Mouse (Mus musculus) myocyte (in vitro differentiated cells): ENCODE results near the gene Stard8. TPM values are rescaled to one million over a fixed set of nuclear protein-coding genes. Genes with fewer than 3 reads are reported as not detected.
"Not testable (repeated sequence)": the region's sequence is repeated elsewhere in the genome, so short reads cannot be mapped to it uniquely, and the experiment has no call there.

Source experiments
- H3K27me3 ChIP-seq: one replicate; pipeline ENCODE4 v1.6.1; 2011; ENCODE audit not compliant: control insufficient read depth, insufficient read depth, insufficient read length
- H3K36me3 ChIP-seq: one replicate; pipeline ENCODE4 v1.6.1; 2011; ENCODE audit not compliant: control insufficient read depth, insufficient read depth
- H3K4me2 ChIP-seq: one replicate; pipeline ENCODE4 v1.6.1; 2011; ENCODE audit warnings: low read depth, control low read depth
- H3K4me3 ChIP-seq: one replicate; pipeline ENCODE4 v1.5.1; 2011; ENCODE audit warnings: mild to moderate bottlenecking, control low read depth, moderate library complexity
- H3K79me2 ChIP-seq: one replicate; pipeline ENCODE4 v1.6.1; 2011; ENCODE audit not compliant: control insufficient read depth, insufficient read depth
- H3ac ChIP-seq: one replicate; pipeline ENCODE4 v1.6.1; 2011; ENCODE audit not compliant: control insufficient read depth, insufficient read length
- CEBPB ChIP-seq: IDR thresholded peaks from 2 replicates; pipeline ENCODE4 v1.6.1; 2011; ENCODE audit warnings: mild to moderate bottlenecking, moderate library complexity; ENCODE audit not compliant: poor library complexity, insufficient read depth, severe bottlenecking
- E2F4 ChIP-seq: IDR thresholded peaks from one replicate; pipeline ENCODE4 v1.6.1; 2011; ENCODE audit warnings: mild to moderate bottlenecking, control low read depth, moderate library complexity; ENCODE audit not compliant: insufficient read depth
- MAX ChIP-seq: IDR thresholded peaks from one replicate; pipeline ENCODE4 v1.6.1; 2011; ENCODE audit warnings: low read depth, mild to moderate bottlenecking, control low read depth
- MYOD1 ChIP-seq, 3 experiments: IDR thresholded peaks; one replicate each; pipeline ENCODE4 v1.6.1; 2011; ENCODE audit warnings: control low read depth in 2 of 3, low read depth in 2 of 3, mild to moderate bottlenecking in 2 of 3, moderate library complexity in 1 of 3; ENCODE audit not compliant: insufficient read length in 2 of 3, control insufficient read depth in 1 of 3
- MYOG ChIP-seq, 3 experiments: IDR thresholded peaks; one replicate each; pipeline ENCODE4 v1.6.1; 2011; ENCODE audit warnings: control low read depth in 2 of 3, low read depth in 2 of 3, mild to moderate bottlenecking in 2 of 3; ENCODE audit not compliant: insufficient read length in 2 of 3, control insufficient read depth in 1 of 3, insufficient read depth in 1 of 3
- POLR2A ChIP-seq: IDR thresholded peaks from one replicate; pipeline ENCODE4 v1.6.1; 2011; ENCODE audit warnings: low read depth, mild to moderate bottlenecking, control low read depth, moderate library complexity; ENCODE audit not compliant: insufficient read length
- POLR2AphosphoS2 ChIP-seq: IDR thresholded peaks from one replicate; pipeline ENCODE4 v1.6.1; 2011; ENCODE audit warnings: low read depth, control low read depth; ENCODE audit not compliant: insufficient read length
- REST ChIP-seq: IDR thresholded peaks from one replicate; pipeline ENCODE4 v1.6.1; 2011; ENCODE audit warnings: mild to moderate bottlenecking, control low read depth, moderate library complexity; ENCODE audit not compliant: insufficient read depth, insufficient read length
- SRF ChIP-seq: IDR thresholded peaks from one replicate; pipeline ENCODE4 v1.6.1; 2011; ENCODE audit warnings: low read depth; ENCODE audit not compliant: control insufficient read depth, insufficient read length
- TCF12 ChIP-seq: IDR thresholded peaks from one replicate; pipeline ENCODE4 v1.6.1; 2011; ENCODE audit warnings: mild to moderate bottlenecking, control low read depth; ENCODE audit not compliant: poor library complexity, insufficient read depth, severe bottlenecking
- TCF3 ChIP-seq: IDR thresholded peaks from one replicate; pipeline ENCODE4 v1.6.1; 2011; ENCODE audit warnings: low read depth, control low read depth; ENCODE audit not compliant: insufficient read length
- USF1 ChIP-seq: IDR thresholded peaks from one replicate; pipeline ENCODE4 v1.6.1; 2011; ENCODE audit warnings: low read depth, mild to moderate bottlenecking, control low read depth, moderate library complexity
- polyA plus RNA-seq: library from polyadenylated mRNA; unstranded; fragments of >200 nt; fragmentation: generic; extraction: Trizol; gene quantifications from one replicate; pipeline ENCODE4 v1.2.1, GENCODE M21; 2012; ENCODE audit warnings: missing spikeins

Gene Stard8
- polyA plus RNA-seq, 1 experiment = 0.06 TPM

DNA sequence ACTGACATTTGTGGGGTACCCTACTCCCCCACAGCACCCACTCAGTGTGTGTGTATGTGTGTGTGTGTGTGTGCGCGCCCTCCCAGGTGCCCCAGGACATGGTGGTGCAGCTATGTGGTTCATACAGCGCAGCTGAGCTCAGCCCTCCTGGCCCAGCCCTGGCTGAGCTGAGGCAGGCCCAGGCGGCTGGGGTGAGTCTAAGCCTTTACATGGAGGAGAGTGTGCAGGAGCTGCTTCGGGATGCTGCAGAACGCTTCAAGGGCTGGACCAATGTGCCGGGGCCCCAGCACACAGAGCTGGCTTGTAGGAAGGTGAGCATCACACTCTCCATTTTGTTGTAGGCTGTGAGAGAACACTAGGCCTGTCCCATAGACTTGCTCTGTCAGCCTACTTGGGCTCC, 68.1 kb downstream of the Stard8 start:
- TF ChIP-seq SRF = no peak
- no peak for TF ChIP-seq MYOG (IDR thresholded peaks at IDR 0.05; ENCODE audit: control insufficient read depth in 1 of 3, insufficient read depth in 1 of 3, insufficient read length in 2 of 3, low read depth in 2 of 3)
- no peak for TF ChIP-seq REST
- TF ChIP-seq POLR2AphosphoS2 = no peak
- TF ChIP-seq USF1 = no peak
- no peak for TF ChIP-seq TCF3
- no peak for TF ChIP-seq POLR2A
- TF ChIP-seq E2F4 = no peak
- TF ChIP-seq CEBPB = no peak
- no peak for TF ChIP-seq MAX
- TF ChIP-seq MYOD1 (IDR thresholded peaks at IDR 0.05; ENCODE audit: control insufficient read depth in 1 of 3, insufficient read length in 2 of 3, low read depth in 2 of 3) = no peak
- Histone ChIP-seq H3ac (no peak overlapping the region), H3K4me2 (no peak overlapping the region), H3K79me2 (no peaks in the 10 kb centered on the region), H3K27me3 (no peaks in the 10 kb centered on the region), H3K36me3 (no peaks in the 10 kb centered on the region), H3K4me3 (no peak overlapping the region)

DNA sequence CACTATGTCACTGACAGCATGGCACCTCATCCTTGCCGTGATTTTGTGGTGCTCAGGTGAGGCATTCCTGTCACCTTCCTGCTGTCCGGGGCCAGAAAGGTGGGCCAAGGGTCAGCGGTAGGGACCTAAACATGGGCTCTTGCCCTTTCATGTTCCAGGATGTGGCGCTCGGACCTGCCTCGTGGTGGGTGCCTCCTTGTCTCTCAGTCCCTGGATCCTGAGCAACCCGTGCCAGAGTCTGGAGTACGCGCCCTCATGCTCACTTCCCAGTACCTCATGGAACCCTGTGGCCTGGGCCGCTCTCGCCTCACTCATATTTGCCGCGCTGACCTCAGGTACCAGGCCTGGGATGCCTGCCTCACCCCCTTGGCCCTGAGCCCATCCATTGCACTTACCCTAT, 69.5 kb downstream of the Stard8 start:
- Histone ChIP-seq H3K27me3 (no peaks in the 10 kb centered on the region), H3K79me2 (no peaks in the 10 kb centered on the region), H3ac (no peak overlapping the region), H3K4me3 (no peak overlapping the region), H3K4me2 (no peak overlapping the region), H3K36me3 (no peaks in the 10 kb centered on the region)
- TF ChIP-seq POLR2AphosphoS2 (no peak), MYOD1 (IDR thresholded peaks at IDR 0.05; ENCODE audit: control insufficient read depth in 1 of 3, insufficient read length in 2 of 3, low read depth in 2 of 3) (no peak), TCF12 (no peak), SRF (no peak), TCF3 (no peak), MYOG (IDR thresholded peaks at IDR 0.05; ENCODE audit: control insufficient read depth in 1 of 3, insufficient read depth in 1 of 3, insufficient read length in 2 of 3, low read depth in 2 of 3) (no peak), REST (no peak), E2F4 (no peak), MAX (no peak), POLR2A (no peak), USF1 (no peak), CEBPB (no peak)

DNA sequence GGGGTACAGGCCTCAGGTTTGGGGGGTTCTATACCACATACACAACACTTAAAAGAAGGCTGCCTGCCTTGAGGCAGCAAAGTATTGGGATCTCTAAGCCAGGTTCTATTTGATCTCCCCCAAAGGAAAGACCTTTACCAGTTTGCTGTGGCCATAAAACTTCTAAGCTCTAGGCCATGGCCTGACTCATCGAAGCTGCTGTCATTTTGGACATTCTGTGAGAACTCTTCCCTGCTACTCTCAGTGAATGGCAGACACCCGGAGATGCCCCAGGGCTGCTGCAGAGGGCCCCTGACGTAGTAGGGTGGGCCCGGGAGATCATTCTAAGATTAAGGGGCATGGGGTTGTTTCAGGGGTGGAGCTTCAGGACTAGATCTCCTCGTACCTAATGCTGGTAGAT, 72.1 kb downstream of the Stard8 start:
- H3ac ChIP-seq = no peak overlapping the region
- TF ChIP-seq CEBPB (no peak), POLR2AphosphoS2 (no peak), MYOD1 (IDR thresholded peaks at IDR 0.05; ENCODE audit: control insufficient read depth in 1 of 3, insufficient read length in 2 of 3, low read depth in 2 of 3) (no peak), REST (no peak), SRF (no peak), POLR2A (no peak), MAX (no peak), TCF3 (no peak), USF1 (no peak), TCF12 (no peak), E2F4 (no peak), MYOG (IDR thresholded peaks at IDR 0.05; ENCODE audit: control insufficient read depth in 1 of 3, insufficient read depth in 1 of 3, insufficient read length in 2 of 3, low read depth in 2 of 3) (no peak)
- no peaks in the 10 kb centered on the region for H3K36me3 ChIP-seq

DNA sequence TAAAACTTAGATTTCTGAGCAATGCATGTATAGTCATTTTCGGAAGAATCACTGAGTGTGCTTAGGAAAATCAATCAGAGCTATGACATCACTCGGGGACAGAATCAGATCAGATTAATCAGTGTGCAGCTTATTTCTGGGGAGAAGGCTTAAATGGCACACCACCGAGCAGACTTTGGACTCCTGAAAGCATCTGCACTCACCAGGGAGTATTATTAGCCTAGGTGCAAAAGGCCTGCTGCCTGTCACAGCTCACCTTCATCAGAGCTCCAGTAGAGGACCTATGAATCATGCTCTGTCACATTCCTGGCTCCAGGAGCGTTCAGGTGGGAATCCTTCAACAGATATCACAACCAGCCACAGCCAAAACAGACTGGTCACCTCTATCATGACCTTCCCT, 73.4 kb downstream of the Stard8 start:
- Histone ChIP-seq H3K4me2 (no peak overlapping the region), H3K79me2 (no peaks in the 10 kb centered on the region), H3ac (no peak overlapping the region), H3K27me3 (no peaks in the 10 kb centered on the region), H3K36me3 (no peaks in the 10 kb centered on the region), H3K4me3 (no peak overlapping the region)
- TF ChIP-seq MYOD1 (IDR thresholded peaks at IDR 0.05; ENCODE audit: control insufficient read depth in 1 of 3, insufficient read length in 2 of 3, low read depth in 2 of 3) = no peak
- TF ChIP-seq POLR2A = no peak
- TF ChIP-seq E2F4 = no peak
- no peak for TF ChIP-seq TCF12
- TF ChIP-seq POLR2AphosphoS2 = no peak
- TF ChIP-seq REST = no peak
- TF ChIP-seq CEBPB = no peak
- no peak for TF ChIP-seq TCF3
- TF ChIP-seq MYOG (IDR thresholded peaks at IDR 0.05; ENCODE audit: control insufficient read depth in 1 of 3, insufficient read depth in 1 of 3, insufficient read length in 2 of 3, low read depth in 2 of 3) = no peak
- TF ChIP-seq USF1 = no peak
- no peak for TF ChIP-seq SRF
- TF ChIP-seq MAX = no peak

More for the DNA sequence above, 72.1 kb downstream of the Stard8 start:
- Histone ChIP-seq H3K27me3 (no peaks in the 10 kb centered on the region), H3K79me2 (no peaks in the 10 kb centered on the region), H3K4me3 (no peak overlapping the region), H3K4me2 (no peak overlapping the region)

DNA sequence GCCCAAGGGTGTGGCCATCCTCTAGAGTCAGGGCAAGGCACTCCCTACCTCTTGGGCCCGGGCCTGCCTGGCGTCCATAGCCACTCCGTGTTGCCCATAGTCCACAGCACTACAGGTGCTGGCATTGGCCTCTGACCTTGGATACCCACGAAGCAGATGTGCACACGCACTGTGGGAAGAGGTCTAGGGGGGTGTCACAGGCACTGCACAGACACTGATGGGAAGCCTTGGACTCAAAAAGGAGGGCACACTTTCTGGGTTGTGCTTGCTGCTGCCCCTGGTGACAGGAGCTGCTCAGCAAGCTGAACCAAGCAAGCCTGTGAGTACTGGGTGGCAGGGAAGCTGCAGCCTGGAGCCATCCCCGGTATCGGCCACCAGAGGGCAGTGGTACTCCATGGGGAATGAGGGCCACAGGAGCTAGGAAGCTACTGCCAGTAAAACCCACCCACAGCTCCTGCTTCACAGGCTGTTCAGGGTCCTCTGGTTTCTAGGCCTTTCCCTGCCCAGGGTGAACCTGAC, 75.4 kb downstream of the Stard8 start:
- H3K36me3 ChIP-seq, H3K4me3 ChIP-seq, H3K4me2 ChIP-seq, H3K27me3 ChIP-seq, H3K79me2 ChIP-seq, H3ac ChIP-seq: not testable (repeated sequence)
